Mouse (Mus musculus) liver, embryonic 15.5 days (tissue): ENCODE measurements at regions not wholly inside any gene's neighbourhood (a gene's known extent, or its start where the extent isn't known, plus 50 kb on each side); places are given as distances from the start of the nearest gene placed in this dataset.
A peak's percentile ranks its signal among the peaks of the same experiment; 100 is the strongest.

Experiments used
- ATAC-seq: fragments of 200-750 bp; cut with Nextera tagmentation; 2 replicates; pipeline ENCODE4 v1.8.0; 2017; ENCODE audit warnings: moderate number of reproducible peaks, mild to moderate bottlenecking, moderate library complexity; ENCODE audit not compliant: insufficient read depth
- H3K27ac ChIP-seq: fragments of 300-500 bp; sonication (generic); replicated peaks from 2 replicates; pipeline ENCODE4 v1.5.1; 2015; ENCODE audit warnings: mild to moderate bottlenecking, inconsistent platforms
- H3K27me3 ChIP-seq: fragments of 300-500 bp; sonication (generic); 2 replicates; pipeline ENCODE4 v1.6.1; 2015; ENCODE audit warnings: mild to moderate bottlenecking, inconsistent platforms
- H3K36me3 ChIP-seq: fragments of 300-500 bp; sonication (generic); replicated peaks from 2 replicates; pipeline ENCODE4 v1.6.1; 2015; ENCODE audit warnings: moderate library complexity, mild to moderate bottlenecking, inconsistent platforms
- H3K4me1 ChIP-seq: fragments of 300-500 bp; sonication (generic); replicated peaks from 2 replicates; pipeline ENCODE4 v1.6.1; 2015; ENCODE audit warnings: inconsistent platforms
- H3K4me2 ChIP-seq: fragments of 300-500 bp; sonication (generic); 2 replicates; pipeline ENCODE4 v1.6.1; 2015; ENCODE audit warnings: moderate library complexity, mild to moderate bottlenecking, inconsistent platforms
- H3K4me3 ChIP-seq: fragments of 300-500 bp; sonication (generic); replicated peaks from 2 replicates; pipeline ENCODE4 v1.5.1; 2015; ENCODE audit warnings: mild to moderate bottlenecking, inconsistent platforms
- H3K9ac ChIP-seq: fragments of 300-500 bp; sonication (generic); 2 replicates; pipeline ENCODE4 v1.6.1; 2015; ENCODE audit warnings: moderate library complexity, mild to moderate bottlenecking, inconsistent platforms
- H3K9me3 ChIP-seq: fragments of 300-500 bp; sonication (generic); replicated peaks from 2 replicates; pipeline ENCODE4 v1.6.1; 2016; ENCODE audit warnings: inconsistent platforms
- whole genome bisulfite sequencing: fragments of 180-500 bp; shearing (Covaris S2); methylation state at CpG from one replicate; pipeline ENCODE4 v1.1.7; 2015; ENCODE audit warnings: mixed read lengths; ENCODE audit not compliant: insufficient replicate concordance; 5-methylcytosine and 5-hydroxymethylcytosine counted together

DNA sequence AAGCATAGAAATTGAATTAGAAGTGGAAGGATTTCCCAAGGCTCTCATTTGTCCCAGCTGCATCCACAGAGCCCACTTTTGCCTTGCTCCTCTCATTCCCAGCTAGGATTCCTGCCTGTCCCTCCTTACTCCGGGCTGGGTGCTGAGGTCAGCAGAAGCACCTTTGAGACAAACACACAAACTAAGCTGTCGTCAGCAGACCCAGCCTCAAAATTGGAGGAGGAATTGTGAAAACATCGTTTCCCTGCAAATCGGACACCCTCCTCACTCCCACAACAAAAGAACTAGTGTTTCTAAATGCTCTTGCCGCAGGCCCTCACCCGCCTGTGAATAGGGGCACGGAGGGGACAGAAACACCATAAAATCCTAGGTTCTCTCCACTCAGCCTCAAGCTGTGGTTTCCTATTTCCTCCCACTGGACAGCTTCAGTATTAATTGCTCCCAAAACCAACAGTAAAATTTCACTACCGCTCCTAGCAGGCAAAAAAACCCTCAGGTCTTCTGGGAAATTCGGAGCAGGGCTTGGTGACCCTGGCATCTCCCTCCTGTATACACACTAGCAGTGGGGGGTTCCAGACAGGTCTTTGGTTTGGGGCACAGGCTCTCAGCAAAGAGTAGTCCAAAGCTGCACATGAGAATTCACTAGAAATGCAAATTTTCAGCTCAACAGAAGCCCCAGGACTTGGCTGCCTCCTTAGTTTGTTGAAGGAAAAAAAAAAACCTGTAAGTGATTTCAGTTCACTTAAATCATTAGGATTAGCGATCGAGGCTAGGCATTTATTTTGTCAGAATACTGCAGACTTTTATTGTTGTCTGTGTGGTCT is 123.5 kb upstream of the Adamts9 start:
- no peak overlapping the region for H3K9ac ChIP-seq
- H3K27ac ChIP-seq: no peak overlapping the region
- WGBS: 19% methylated on average over 11 of the region's 11 CpGs
- H3K36me3 ChIP-seq: no peaks in the 10 kb centered on the region
- peak overlapping the region; percentile 11; the same call in 1 of the 2 replicates for H3K4me2 ChIP-seq
- no peaks in the 10 kb centered on the region for H3K27me3 ChIP-seq
- no peaks in the 10 kb centered on the region for H3K9me3 ChIP-seq
- H3K4me3 ChIP-seq: no peak overlapping the region
- H3K4me1 ChIP-seq: no peaks in the 10 kb centered on the region
- no peak for ATAC-seq

DNA sequence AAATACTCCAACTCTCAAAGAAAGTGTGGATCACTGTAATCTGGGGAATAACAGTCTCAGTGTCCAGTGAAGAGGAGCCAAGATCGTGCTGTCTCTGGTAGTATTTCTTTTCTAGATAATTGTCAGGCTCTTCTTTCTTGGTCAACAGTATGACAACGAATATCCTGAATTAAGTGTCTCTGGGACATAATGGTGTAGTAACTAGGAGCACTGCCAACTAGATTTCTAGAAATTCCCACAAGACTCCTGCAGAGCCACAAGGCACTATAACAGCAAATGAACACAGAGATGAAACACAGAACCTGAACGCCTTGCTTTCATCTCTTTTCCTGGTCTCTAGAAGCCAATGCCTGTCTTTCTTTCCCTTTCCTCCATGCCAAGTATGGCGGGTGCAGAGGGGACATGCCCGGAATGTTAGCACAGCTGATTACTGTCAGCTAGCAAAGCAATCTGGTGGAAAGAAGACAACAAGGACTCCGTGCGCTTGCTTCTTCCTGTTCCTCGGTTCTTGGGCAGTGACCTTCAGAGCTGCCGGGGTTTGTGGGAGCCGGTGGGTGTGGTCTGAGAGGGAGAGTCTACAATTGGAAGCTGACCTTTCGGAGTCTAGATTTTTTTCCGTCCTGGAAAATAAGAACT is 122.7 kb upstream of the Adamts9 start:
- no peaks in the 10 kb centered on the region for H3K9me3 ChIP-seq
- no peak overlapping the region for H3K27ac ChIP-seq
- no peaks in the 10 kb centered on the region for H3K27me3 ChIP-seq
- no peak for ATAC-seq
- H3K4me3 ChIP-seq: no peak overlapping the region
- peak overlapping the region; percentile 11; the same call in 1 of the 2 replicates for H3K4me2 ChIP-seq
- H3K36me3 ChIP-seq: no peaks in the 10 kb centered on the region
- 30% methylated on average over 12 of the region's 12 CpGs for WGBS
- no peaks in the 10 kb centered on the region for H3K4me1 ChIP-seq
- H3K9ac ChIP-seq: no peak overlapping the region

DNA sequence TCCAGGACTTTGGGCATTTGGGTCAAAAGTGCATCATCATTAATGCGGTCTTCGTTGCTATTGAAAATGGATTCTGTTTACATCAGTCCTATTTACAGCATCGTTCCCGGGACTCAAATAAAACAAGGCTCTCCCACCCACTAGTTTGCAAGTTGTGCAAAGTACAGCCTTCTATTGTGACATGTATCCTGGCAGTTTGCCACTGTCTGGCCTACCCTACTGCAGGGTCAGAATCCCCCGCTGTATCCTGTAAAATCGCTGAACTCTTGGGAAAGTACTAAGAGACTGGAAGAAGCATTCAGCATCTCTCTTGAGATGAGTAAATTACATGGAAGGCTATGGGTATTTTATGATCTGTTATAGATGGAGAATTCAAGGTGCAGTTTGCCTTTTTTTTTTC is 122.1 kb upstream of the Adamts9 start:
- no peak overlapping the region for H3K9ac ChIP-seq
- 69% methylated on average over 6 of the region's 6 CpGs for WGBS
- H3K4me1 ChIP-seq: no peaks in the 10 kb centered on the region
- no peak overlapping the region for H3K27ac ChIP-seq
- no peak for ATAC-seq
- no peaks in the 10 kb centered on the region for H3K27me3 ChIP-seq
- no peaks in the 10 kb centered on the region for H3K36me3 ChIP-seq
- no peak overlapping the region for H3K4me2 ChIP-seq
- H3K4me3 ChIP-seq: no peak overlapping the region
- no peaks in the 10 kb centered on the region for H3K9me3 ChIP-seq

DNA sequence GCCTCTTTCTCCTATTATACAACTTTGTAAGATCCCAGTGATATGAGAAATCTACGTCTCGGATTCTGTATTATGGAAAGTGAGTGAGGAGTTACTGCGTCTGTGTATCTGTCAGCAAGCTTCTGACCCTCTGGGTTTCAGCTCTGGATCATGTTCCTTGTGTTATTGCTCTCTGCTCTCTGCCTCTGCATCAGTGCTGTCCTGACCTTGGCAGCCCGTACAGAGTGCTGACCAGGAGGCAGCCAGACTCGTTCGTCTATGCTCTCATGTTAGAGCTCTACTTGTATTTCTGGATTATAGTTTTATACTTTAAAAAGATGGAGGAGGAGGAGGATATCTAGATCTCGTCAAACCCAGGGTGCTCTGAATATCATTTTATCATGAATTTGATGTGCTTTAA is 121.1 kb upstream of the Adamts9 start:
- Histone ChIP-seq H3K27ac (no peak overlapping the region), H3K4me1 (no peaks in the 10 kb centered on the region), H3K27me3 (no peaks in the 10 kb centered on the region), H3K9me3 (no peaks in the 10 kb centered on the region), H3K4me3 (no peak overlapping the region), H3K36me3 (no peaks in the 10 kb centered on the region), H3K4me2 (no peak overlapping the region), H3K9ac (no peak overlapping the region)
- no peak for ATAC-seq
- 60% methylated on average over 7 of the region's 7 CpGs for WGBS

DNA sequence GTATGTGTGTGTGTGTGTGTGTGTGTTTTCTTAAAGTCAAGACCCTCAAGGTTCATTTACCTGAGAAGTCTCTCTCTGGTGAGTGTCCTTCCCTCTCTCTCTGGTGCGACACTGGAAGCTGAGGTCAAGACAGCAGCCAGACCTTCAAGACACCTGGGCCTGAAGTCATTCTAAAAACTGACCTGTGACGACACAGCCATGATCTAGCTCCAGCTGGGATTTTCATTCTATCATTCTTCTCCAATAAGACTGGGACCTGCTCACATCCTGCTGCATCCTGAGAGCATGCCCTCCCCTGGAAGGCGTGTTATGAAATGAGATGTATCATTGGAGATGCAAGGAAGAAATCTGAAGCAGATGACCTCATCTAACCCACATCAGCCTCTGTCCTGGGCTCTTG is 118.4 kb upstream of the Adamts9 start:
- H3K9me3 ChIP-seq: no peaks in the 10 kb centered on the region
- H3K36me3 ChIP-seq: no peaks in the 10 kb centered on the region
- H3K4me3 ChIP-seq: no peak overlapping the region
- no peaks in the 10 kb centered on the region for H3K27me3 ChIP-seq
- H3K4me2 ChIP-seq: no peak overlapping the region
- ATAC-seq: no peak
- 65% methylated on average over 3 of the region's 3 CpGs for WGBS
- no peak overlapping the region for H3K27ac ChIP-seq
- H3K9ac ChIP-seq: no peak overlapping the region
- H3K4me1 ChIP-seq: no peaks in the 10 kb centered on the region

DNA sequence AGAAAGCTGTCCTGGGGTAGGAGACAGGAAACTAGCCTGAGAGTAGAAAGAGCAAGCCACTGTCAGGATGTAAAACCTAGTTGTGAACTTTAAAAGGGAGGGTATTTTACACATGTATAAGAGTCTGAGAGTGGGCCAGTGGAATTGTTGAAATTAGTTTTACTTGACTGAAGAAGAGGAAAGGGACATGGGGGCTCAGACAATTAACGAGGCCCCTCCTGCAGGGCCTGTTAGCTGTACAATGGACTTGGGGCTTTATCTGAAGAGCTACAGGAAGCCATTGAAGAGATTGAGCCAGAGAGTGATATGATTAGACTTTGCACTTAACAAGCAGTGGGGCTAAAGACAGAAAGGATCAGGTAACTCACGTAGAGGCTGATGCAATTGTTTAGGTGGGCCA is 102.2 kb upstream of the Adamts9 start:
- Histone ChIP-seq H3K9me3 (no peaks in the 10 kb centered on the region), H3K27me3 (no peaks in the 10 kb centered on the region), H3K4me1 (no peaks in the 10 kb centered on the region), H3K27ac (no peak overlapping the region), H3K4me3 (no peak overlapping the region), H3K4me2 (no peak overlapping the region), H3K9ac (no peak overlapping the region), H3K36me3 (no peaks in the 10 kb centered on the region)
- ATAC-seq: no peak
- 28% methylated on average over 2 of the region's 2 CpGs for WGBS

DNA sequence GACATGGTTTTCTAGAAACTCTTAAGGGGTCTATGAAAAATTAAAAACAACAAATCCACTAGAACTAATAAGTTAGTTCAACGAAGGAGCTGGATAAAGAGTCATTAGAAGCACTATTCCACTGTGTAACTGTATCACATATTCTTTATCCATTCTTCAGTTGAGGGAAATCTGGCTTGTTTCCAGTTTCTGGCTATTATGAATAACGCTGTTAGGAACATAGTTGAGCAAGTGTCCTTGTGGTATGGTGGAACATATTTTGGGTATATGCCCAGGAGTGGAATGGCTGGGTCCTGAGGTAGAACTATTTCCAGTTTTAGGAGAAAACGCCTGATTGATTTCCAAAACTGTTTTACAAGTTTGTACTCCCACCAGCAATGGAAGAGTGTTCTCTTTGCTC is 97.7 kb upstream of the Adamts9 start:
- ATAC-seq: no peak
- Histone ChIP-seq H3K27me3 (no peaks in the 10 kb centered on the region), H3K4me1 (no peaks in the 10 kb centered on the region), H3K4me3 (no peak overlapping the region), H3K9me3 (no peaks in the 10 kb centered on the region), H3K36me3 (no peaks in the 10 kb centered on the region), H3K27ac (no peak overlapping the region), H3K9ac (no peak overlapping the region), H3K4me2 (no peak overlapping the region)
- 60% methylated on average over 3 of the region's 3 CpGs for WGBS

DNA sequence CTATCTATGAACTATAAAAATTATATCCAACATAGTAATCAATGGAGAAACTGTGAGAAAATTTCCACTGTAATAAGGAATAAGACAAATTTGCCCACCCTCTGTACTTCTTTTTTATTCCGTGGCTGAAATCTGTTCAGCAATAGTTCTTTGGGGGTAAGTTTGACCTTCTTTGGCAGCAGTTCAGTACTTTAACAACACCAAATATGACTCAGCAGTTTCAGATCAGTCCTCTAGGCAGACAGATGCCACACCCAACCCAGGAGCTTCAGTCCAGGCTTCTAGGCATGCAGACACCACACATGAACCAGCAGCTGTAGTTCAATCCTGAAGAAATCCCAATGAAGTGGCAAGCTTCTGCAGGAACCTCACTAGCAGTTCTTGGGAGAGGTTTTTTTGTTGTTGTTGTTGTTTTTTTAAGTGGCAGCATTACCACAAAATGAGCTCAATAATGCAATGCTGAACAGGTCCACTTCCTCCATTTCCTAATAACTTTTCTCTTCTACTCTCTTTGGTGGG is 88.6 kb upstream of the Adamts9 start:
- Histone ChIP-seq H3K9ac (no peak overlapping the region), H3K4me3 (no peak overlapping the region), H3K9me3 (no peaks in the 10 kb centered on the region), H3K27ac (no peak overlapping the region), H3K4me1 (no peaks in the 10 kb centered on the region), H3K36me3 (no peaks in the 10 kb centered on the region), H3K4me2 (no peak overlapping the region), H3K27me3 (no peaks in the 10 kb centered on the region)
- no peak for ATAC-seq
- 53% methylated on average over 1 of the region's 1 CpGs for WGBS

DNA sequence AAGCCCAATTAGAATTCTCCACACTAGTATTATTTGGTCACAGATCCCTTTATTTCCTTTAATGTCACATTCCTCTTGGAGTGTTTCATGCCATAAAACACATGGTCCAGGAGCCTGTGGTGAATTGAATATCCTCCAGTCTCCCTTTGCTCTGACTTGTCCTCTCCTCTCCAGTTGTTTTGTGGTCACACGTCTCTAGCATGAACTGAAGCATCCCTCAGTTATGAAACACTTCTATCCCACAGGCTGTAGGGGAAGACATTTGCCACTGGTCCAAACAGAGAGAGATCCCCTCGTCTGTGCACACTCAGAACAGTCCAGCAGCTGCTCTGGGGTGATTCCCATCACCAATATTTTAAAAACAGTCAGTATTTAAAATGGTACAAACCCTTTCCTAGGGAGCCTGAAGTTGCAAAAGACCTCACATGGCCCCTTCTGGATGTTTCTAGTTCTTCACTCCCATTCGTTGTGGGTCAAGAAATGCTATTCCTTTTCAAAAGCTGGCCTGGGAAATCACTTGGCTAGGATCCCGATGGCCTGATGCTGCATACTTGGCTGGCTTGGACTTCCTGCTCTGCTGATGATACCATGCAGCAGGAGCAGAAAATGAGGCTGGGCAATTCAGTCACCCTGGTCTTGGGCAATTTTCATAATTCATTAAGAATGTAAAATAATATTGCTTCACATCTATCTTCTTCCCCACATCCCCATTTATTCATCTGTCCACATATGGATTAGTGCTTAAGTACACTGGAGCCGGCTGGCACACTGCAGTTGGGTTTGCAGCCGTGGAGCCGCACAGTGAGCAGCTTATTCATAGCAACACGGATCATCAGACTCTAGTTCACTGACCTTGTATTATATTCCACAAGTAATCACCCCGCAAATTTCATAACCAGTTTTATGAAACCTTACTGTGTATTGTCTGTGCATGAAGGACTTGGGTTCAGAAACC is 83.1 kb upstream of the Adamts9 start:
- Histone ChIP-seq H3K27me3 (no peaks in the 10 kb centered on the region), H3K4me3 (no peak overlapping the region), H3K9me3 (no peaks in the 10 kb centered on the region), H3K4me2 (no peak overlapping the region), H3K27ac (no peak overlapping the region), H3K36me3 (no peaks in the 10 kb centered on the region), H3K9ac (no peak overlapping the region), H3K4me1 (no peaks in the 10 kb centered on the region)
- 52% methylated on average over 9 of the region's 9 CpGs for WGBS
- ATAC-seq: no peak

DNA sequence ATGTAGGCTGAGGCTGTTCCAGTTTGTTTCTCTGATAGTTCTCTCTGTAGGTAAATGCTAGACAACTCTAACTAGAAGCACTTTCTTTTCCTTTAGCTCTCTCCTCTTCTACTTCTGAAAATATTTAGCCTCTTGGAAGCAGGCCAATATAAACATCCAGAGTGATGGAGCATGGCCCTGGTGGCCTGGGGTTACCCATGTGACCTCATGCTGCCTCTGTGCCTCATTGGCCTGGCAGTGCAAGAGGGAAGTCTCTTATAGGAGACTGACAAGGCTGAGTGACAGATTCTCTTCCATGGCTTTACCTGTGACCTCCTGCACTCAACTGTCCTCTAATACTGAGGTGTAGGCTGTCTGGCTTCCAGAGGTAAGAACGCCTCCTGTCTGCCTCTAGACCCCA is 71.2 kb upstream of the Adamts9 start:
- no peak overlapping the region for H3K27ac ChIP-seq
- WGBS: 54% methylated on average over 1 of the region's 1 CpGs
- peak; percentile 66 for ATAC-seq

DNA sequence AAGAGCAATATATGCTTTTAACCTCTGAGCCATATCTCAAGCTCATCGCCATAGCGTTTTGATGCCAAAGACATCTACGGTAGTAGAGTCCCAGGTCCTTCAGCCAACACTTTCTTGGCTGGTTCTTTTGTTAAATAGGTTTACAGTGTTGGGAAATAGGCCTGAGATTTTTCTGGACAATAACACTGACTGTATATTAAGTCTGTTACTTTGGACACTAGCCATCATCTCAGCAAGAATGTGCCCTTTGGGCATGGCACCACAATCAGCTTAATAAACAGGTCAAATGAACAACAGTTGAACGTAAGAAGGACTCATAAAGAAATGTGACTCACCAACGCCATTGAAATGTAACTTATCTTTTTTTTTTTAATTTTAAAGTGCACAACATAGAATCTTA is 68.6 kb upstream of the Adamts9 start:
- Histone ChIP-seq H3K4me3 (no peak overlapping the region), H3K27me3 (no peaks in the 10 kb centered on the region), H3K36me3 (no peaks in the 10 kb centered on the region), H3K4me2 (no peak overlapping the region), H3K4me1 (no peaks in the 10 kb centered on the region), H3K9me3 (no peaks in the 10 kb centered on the region), H3K27ac (no peak overlapping the region), H3K9ac (no peak overlapping the region)
- no peak for ATAC-seq
- 73% methylated on average over 5 of the region's 5 CpGs for WGBS

More for the DNA sequence above, 71.2 kb upstream of the Adamts9 start:
- no peak overlapping the region for H3K4me3 ChIP-seq
- H3K36me3 ChIP-seq: no peaks in the 10 kb centered on the region
- no peaks in the 10 kb centered on the region for H3K9me3 ChIP-seq
- no peak overlapping the region for H3K9ac ChIP-seq
- no peaks in the 10 kb centered on the region for H3K27me3 ChIP-seq
- no peaks in the 10 kb centered on the region for H3K4me1 ChIP-seq
- no peak overlapping the region for H3K4me2 ChIP-seq
